Mouse (Mus musculus) kidney, embryonic 16.5 days (tissue): Measurements from ENCODE around the gene Herpud1. TPM values are rescaled to one million over a fixed set of nuclear protein-coding genes. Genes with fewer than 3 reads are reported as not detected.
A peak's percentile ranks its signal among the peaks of the same experiment; 100 is the strongest.

Experiments
- ATAC-seq: fragments of 200-750 bp; cut with Nextera tagmentation; 2 replicates; pipeline ENCODE4 v1.8.0; 2017; ENCODE audit warnings: moderate TSS enrichment; ENCODE audit not compliant: low FRiP score, low TSS enrichment
- H3K27ac ChIP-seq: fragments of 300-500 bp; sonication (generic); 2 replicates; pipeline ENCODE4 v1.5.1; 2014; ENCODE audit warnings: low read length
- H3K27me3 ChIP-seq: fragments of 300-500 bp; sonication (generic); 2 replicates; pipeline ENCODE4 v1.6.1; 2014; ENCODE audit warnings: low read length, control low read depth, mixed read lengths; ENCODE audit not compliant: insufficient read depth
- H3K36me3 ChIP-seq: fragments of 300-500 bp; sonication (generic); 2 replicates; pipeline ENCODE4 v1.6.1; 2014; ENCODE audit warnings: low read length, control low read depth, mixed read lengths; ENCODE audit not compliant: insufficient read depth
- H3K4me1 ChIP-seq: fragments of 300-500 bp; sonication (generic); 2 replicates; pipeline ENCODE4 v1.6.1; 2014; ENCODE audit warnings: low read length, control low read depth, mixed read lengths; ENCODE audit not compliant: insufficient read depth
- H3K4me2 ChIP-seq: fragments of 300-500 bp; sonication (generic); replicated peaks from 2 replicates; pipeline ENCODE4 v1.6.1; 2014; ENCODE audit warnings: low read depth, low read length
- H3K4me3 ChIP-seq: fragments of 300-500 bp; sonication (generic); 2 replicates; pipeline ENCODE4 v1.5.1; 2014; ENCODE audit warnings: mild to moderate bottlenecking, low read length
- H3K9ac ChIP-seq: fragments of 300-500 bp; sonication (generic); replicated peaks from 2 replicates; pipeline ENCODE4 v1.6.1; 2014; ENCODE audit warnings: low read length
- H3K9me3 ChIP-seq: fragments of 300-500 bp; sonication (generic); 2 replicates; pipeline ENCODE4 v1.6.1; 2016; ENCODE audit warnings: low read length, control low read depth
- WGBS: fragments of 180-500 bp; shearing (Covaris S2); extraction: QIAGEN DNeasy Blood & Tissue Kit; methylation state at CpG from one replicate; pipeline ENCODE4 v1.1.7; 2014; 5-methylcytosine and 5-hydroxymethylcytosine counted together
- polyA plus RNA-seq: library from polyadenylated mRNA; unstranded; fragments of >200 nt; fragmentation: Nextera tagmentation; extraction: Ambion mirVana; gene quantifications from 2 replicates; pipeline ENCODE4 v1.2.1, GENCODE M21; 2015

Herpud1 gene
- polyA plus RNA-seq, 1 experiment from 2014 or later: 87.9 TPM

GRCm38 (mm10) chr8:94385506-94386213 is 578 bp upstream of the Herpud1 start:
- H3K4me3 ChIP-seq: peak overlapping the region; percentile 67
- peak; percentile 11 for ATAC-seq
- H3K27me3 ChIP-seq: no peaks in the 10 kb centered on the region
- peaks cover 10% of the 10 kb centered on the region for H3K36me3 ChIP-seq
- H3K9ac ChIP-seq: peak overlapping the region; percentile 94
- peaks cover 13% of the 10 kb centered on the region for H3K4me1 ChIP-seq
- H3K9me3 ChIP-seq: no peaks in the 10 kb centered on the region
- peak overlapping the region; percentile 75 for H3K27ac ChIP-seq
- WGBS: 20% methylated on average over 20 of the region's 20 CpGs
- H3K4me2 ChIP-seq: peak overlapping the region; percentile 81

- Histone ChIP-seq H3K9me3 (no peaks in the 10 kb centered on the region), H3K27ac (peak overlapping the region; percentile 78), H3K27me3 (no peaks in the 10 kb centered on the region), H3K36me3 (peaks cover 25% of the 10 kb centered on the region), H3K4me2 (peak overlapping the region; percentile 81), H3K4me1 (peaks cover 13% of the 10 kb centered on the region), H3K4me3 (peak overlapping the region; percentile 67), H3K9ac (peak overlapping the region; percentile 94)
- under 1% methylated on average over 25 of the region's 25 CpGs for WGBS
- peak; percentile 58 for ATAC-seq
These were observed 918 bp downstream of the Herpud1 start for GRCm38 (mm10) chr8:94387027-94387684.

- peak overlapping the region; percentile 70 for H3K27ac ChIP-seq
These were observed 1.5 kb downstream of the Herpud1 start for GRCm38 (mm10) chr8:94387785-94388184.

GRCm38 (mm10) chr8:94389531-94389930 is 3.3 kb downstream of the Herpud1 start:
- WGBS: 93% methylated on average over 6 of the region's 6 CpGs
- H3K9me3 ChIP-seq: no peaks in the 10 kb centered on the region
- no peak overlapping the region for H3K4me3 ChIP-seq
- H3K36me3 ChIP-seq: peaks cover 43% of the 10 kb centered on the region
- H3K4me2 ChIP-seq: no peak overlapping the region
- no peaks in the 10 kb centered on the region for H3K27me3 ChIP-seq
- no peak overlapping the region for H3K27ac ChIP-seq
- H3K9ac ChIP-seq: no peak overlapping the region
- peaks cover 13% of the 10 kb centered on the region for H3K4me1 ChIP-seq
- ATAC-seq: no peak

More at GRCm38 (mm10) chr8:94387785-94388184, 1.5 kb downstream of the Herpud1 start:
- Histone ChIP-seq H3K4me1 (peaks cover 13% of the 10 kb centered on the region), H3K27me3 (no peaks in the 10 kb centered on the region), H3K36me3 (peaks cover 30% of the 10 kb centered on the region), H3K4me2 (peak overlapping the region; percentile 81), H3K9me3 (no peaks in the 10 kb centered on the region), H3K4me3 (peak overlapping the region; percentile 67), H3K9ac (peak overlapping the region; percentile 94)
- ATAC-seq: no peak
- WGBS: 29% methylated on average over 6 of the region's 6 CpGs

- WGBS: 94% methylated on average over 6 of the region's 6 CpGs
- no peak overlapping the region for H3K27ac ChIP-seq
These were observed 4.2 kb downstream of the Herpud1 start for GRCm38 (mm10) chr8:94390429-94390828.

GRCm38 (mm10) chr8:94390910-94391309 is 4.7 kb downstream of the Herpud1 start:
- Histone ChIP-seq H3K9ac (no peak overlapping the region), H3K36me3 (peaks cover 56% of the 10 kb centered on the region), H3K27ac (no peak overlapping the region), H3K4me1 (peaks cover 8% of the 10 kb centered on the region; the same call in 1 of the 2 replicates), H3K4me3 (no peak overlapping the region), H3K27me3 (no peaks in the 10 kb centered on the region), H3K4me2 (no peak overlapping the region), H3K9me3 (no peaks in the 10 kb centered on the region)
- no peak for ATAC-seq
- WGBS: 95% methylated on average over 8 of the region's 8 CpGs

More at GRCm38 (mm10) chr8:94390429-94390828, 4.2 kb downstream of the Herpud1 start:
- Histone ChIP-seq H3K4me3 (no peak overlapping the region), H3K27me3 (no peaks in the 10 kb centered on the region), H3K36me3 (peaks cover 52% of the 10 kb centered on the region), H3K9me3 (no peaks in the 10 kb centered on the region), H3K4me1 (peaks cover 11% of the 10 kb centered on the region), H3K9ac (no peak overlapping the region), H3K4me2 (no peak overlapping the region)
- ATAC-seq: no peak

- Histone ChIP-seq H3K9ac (no peak overlapping the region), H3K4me2 (no peak overlapping the region), H3K4me1 (peaks cover 8% of the 10 kb centered on the region; the same call in 1 of the 2 replicates), H3K27ac (no peak overlapping the region), H3K36me3 (peaks cover 56% of the 10 kb centered on the region), H3K4me3 (no peak overlapping the region), H3K27me3 (no peaks in the 10 kb centered on the region), H3K9me3 (no peaks in the 10 kb centered on the region)
- WGBS: 89% methylated on average over 12 of the region's 12 CpGs
- no peak for ATAC-seq
These were observed 5.9 kb downstream of the Herpud1 start for GRCm38 (mm10) chr8:94392147-94392546.

- peaks cover 7% of the 10 kb centered on the region; the same call in 1 of the 2 replicates for H3K4me1 ChIP-seq
- peaks cover 56% of the 10 kb centered on the region for H3K36me3 ChIP-seq
- H3K4me2 ChIP-seq: no peak overlapping the region
- no peaks in the 10 kb centered on the region for H3K27me3 ChIP-seq
- no peaks in the 10 kb centered on the region for H3K9me3 ChIP-seq
- H3K27ac ChIP-seq: no peak overlapping the region
- H3K9ac ChIP-seq: no peak overlapping the region
- 75% methylated on average over 6 of the region's 6 CpGs for WGBS
- ATAC-seq: no peak
- H3K4me3 ChIP-seq: no peak overlapping the region
These were observed 6.4 kb downstream of the Herpud1 start for GRCm38 (mm10) chr8:94392648-94393047.

- Histone ChIP-seq H3K4me3 (no peak overlapping the region), H3K9ac (no peak overlapping the region), H3K4me2 (no peak overlapping the region), H3K27me3 (no peaks in the 10 kb centered on the region), H3K4me1 (no peaks in the 10 kb centered on the region), H3K36me3 (peaks cover 43% of the 10 kb centered on the region), H3K27ac (no peak overlapping the region), H3K9me3 (no peaks in the 10 kb centered on the region)
- no peak for ATAC-seq
- WGBS: 89% methylated on average over 6 of the region's 6 CpGs
These were observed 9.8 kb downstream of the Herpud1 start for GRCm38 (mm10) chr8:94395851-94396540.
